Mouse (Mus musculus) kidney, postnatal 0 days (tissue): ENCODE results near the gene Nap1l1. TPM values are rescaled to one million over a fixed set of nuclear protein-coding genes. Genes with fewer than 3 reads are reported as not detected.
A peak's percentile ranks its signal among the peaks of the same experiment; 100 is the strongest.

Experiments used
- ATAC-seq: fragments of 200-750 bp; cut with Nextera tagmentation; replicated peaks from 2 replicates; pipeline ENCODE4 v1.8.0; 2017; ENCODE audit warnings: low read depth, moderate number of reproducible peaks, moderate TSS enrichment, moderate library complexity; ENCODE audit not compliant: low FRiP score
- DNase-seq: peaks from one replicate; pipeline ENCODE4 v3.0.0-alpha.2; 2016; ENCODE audit warnings: low spot score
- H3K27ac ChIP-seq: fragments of 300-500 bp; sonication (generic); 2 replicates; pipeline ENCODE4 v1.5.1; 2014; ENCODE audit warnings: mild to moderate bottlenecking
- H3K27me3 ChIP-seq: fragments of 300-500 bp; sonication (generic); 2 replicates; pipeline ENCODE4 v1.6.1; 2014; ENCODE audit warnings: low read length, mixed read lengths; ENCODE audit not compliant: insufficient read depth
- H3K36me3 ChIP-seq: fragments of 300-500 bp; sonication (generic); 2 replicates; pipeline ENCODE4 v1.6.1; 2014; ENCODE audit warnings: low read length, mixed read lengths; ENCODE audit not compliant: insufficient read depth
- H3K4me1 ChIP-seq: fragments of 300-500 bp; sonication (generic); replicated peaks from 2 replicates; pipeline ENCODE4 v1.6.1; 2014; ENCODE audit warnings: antibody characterized with exemption, low read length, mixed read lengths; ENCODE audit not compliant: insufficient read depth
- H3K4me2 ChIP-seq: fragments of 300-500 bp; sonication (generic); 2 replicates; pipeline ENCODE4 v1.6.1; 2014; ENCODE audit warnings: mild to moderate bottlenecking, low read length, moderate library complexity, mixed read lengths
- H3K4me3 ChIP-seq: fragments of 300-500 bp; sonication (generic); replicated peaks from 2 replicates; pipeline ENCODE4 v1.5.1; 2014; ENCODE audit warnings: low read depth, low read length
- H3K9ac ChIP-seq: fragments of 300-500 bp; sonication (generic); 2 replicates; pipeline ENCODE4 v1.6.1; 2014; ENCODE audit warnings: low read depth, low read length
- H3K9me3 ChIP-seq: fragments of 300-500 bp; sonication (generic); replicated peaks from 2 replicates; pipeline ENCODE4 v1.6.1; 2016; ENCODE audit warnings: low read length, inconsistent platforms, mixed read lengths
- CTCF ChIP-seq: IDR thresholded peaks from 2 replicates; pipeline ENCODE4 v1.5.1; 2016; ENCODE audit warnings: antibody characterized with exemption, low read depth, mild to moderate bottlenecking, moderate library complexity
- WGBS: fragments of 180-500 bp; shearing (Covaris S2); extraction: QIAGEN DNeasy Blood & Tissue Kit; methylation state at CpG from one replicate; pipeline ENCODE4 v1.1.7; 2014; 5-methylcytosine and 5-hydroxymethylcytosine counted together
- polyA plus RNA-seq: library from polyadenylated mRNA; unstranded; fragments of >200 nt; fragmentation: Nextera tagmentation; extraction: Ambion mirVana; gene quantifications from 2 replicates; pipeline ENCODE4 v1.2.1, GENCODE M21; 2015

Gene Nap1l1
- polyA plus RNA-seq, 1 experiment from 2014 or later: 171 TPM

GRCm38 (mm10) chr10:111510798-111511197 is 37.8 kb downstream of the Nap1l1 start:
- Histone ChIP-seq H3K4me1 (peaks cover 17% of the 10 kb centered on the region), H3K9ac (no peak overlapping the region), H3K27me3 (no peaks in the 10 kb centered on the region), H3K27ac (peak overlapping the region; percentile 3; the same call in 1 of the 2 replicates), H3K4me2 (no peak overlapping the region), H3K9me3 (no peaks in the 10 kb centered on the region), H3K36me3 (no peaks in the 10 kb centered on the region), H3K4me3 (no peak overlapping the region)
- TF ChIP-seq CTCF: no peak
- 24% methylated on average over 7 of the region's 7 CpGs for WGBS
- DNase-seq: peak; percentile 54
- no peak for ATAC-seq

- Histone ChIP-seq H3K4me1 (peaks cover 21% of the 10 kb centered on the region), H3K4me2 (no peak overlapping the region), H3K27ac (no peak overlapping the region), H3K9ac (no peak overlapping the region), H3K36me3 (no peaks in the 10 kb centered on the region), H3K27me3 (no peaks in the 10 kb centered on the region), H3K9me3 (no peaks in the 10 kb centered on the region), H3K4me3 (no peak overlapping the region)
- no peak for ATAC-seq
- no peak for TF ChIP-seq CTCF
- 71% methylated on average over 10 of the region's 10 CpGs for WGBS
- DNase-seq: no peak
Measured at GRCm38 (mm10) chr10:111512036-111512568, 39.1 kb downstream of the Nap1l1 start.

GRCm38 (mm10) chr10:111514282-111514885 is 41.4 kb downstream of the Nap1l1 start:
- no peak for TF ChIP-seq CTCF
- ATAC-seq (no peak), DNase-seq (no peak)
- Histone ChIP-seq H3K9ac (no peak overlapping the region), H3K27me3 (no peaks in the 10 kb centered on the region), H3K9me3 (no peaks in the 10 kb centered on the region), H3K36me3 (no peaks in the 10 kb centered on the region), H3K4me3 (no peak overlapping the region), H3K4me1 (peaks cover 18% of the 10 kb centered on the region), H3K4me2 (no peak overlapping the region), H3K27ac (no peak overlapping the region)
- WGBS: 93% methylated on average over 5 of the region's 5 CpGs

- no peak for DNase-seq
Measured at GRCm38 (mm10) chr10:111515071-111516010, 42.3 kb downstream of the Nap1l1 start.

GRCm38 (mm10) chr10:111516172-111516588 is 43.2 kb downstream of the Nap1l1 start:
- 7% methylated on average over 13 of the region's 13 CpGs for WGBS
- Histone ChIP-seq H3K9ac (peak overlapping the region; percentile 10; the same call in 1 of the 2 replicates), H3K4me2 (peak overlapping the region; percentile 38), H3K27ac (no peak overlapping the region), H3K9me3 (no peaks in the 10 kb centered on the region), H3K27me3 (no peaks in the 10 kb centered on the region), H3K4me1 (peaks cover 11% of the 10 kb centered on the region), H3K4me3 (no peak overlapping the region), H3K36me3 (no peaks in the 10 kb centered on the region)
- no peak for TF ChIP-seq CTCF
- DNase-seq (peak; percentile 85), ATAC-seq (peak; percentile 71)

More at GRCm38 (mm10) chr10:111515071-111516010, 42.3 kb downstream of the Nap1l1 start:
- Histone ChIP-seq H3K9me3 (no peaks in the 10 kb centered on the region), H3K9ac (no peak overlapping the region), H3K27me3 (no peaks in the 10 kb centered on the region), H3K36me3 (no peaks in the 10 kb centered on the region), H3K4me1 (peaks cover 14% of the 10 kb centered on the region), H3K4me2 (no peak overlapping the region), H3K4me3 (no peak overlapping the region), H3K27ac (no peak overlapping the region)
- TF ChIP-seq CTCF: no peak
- no peak for ATAC-seq
- WGBS: 73% methylated on average over 17 of the region's 17 CpGs

- DNase-seq (no peak), ATAC-seq (no peak)
- Histone ChIP-seq H3K9ac (no peak overlapping the region), H3K4me3 (no peak overlapping the region), H3K4me2 (no peak overlapping the region), H3K27ac (no peak overlapping the region), H3K36me3 (no peaks in the 10 kb centered on the region), H3K9me3 (no peaks in the 10 kb centered on the region), H3K27me3 (no peaks in the 10 kb centered on the region), H3K4me1 (peaks cover 11% of the 10 kb centered on the region)
- 79% methylated on average over 8 of the region's 8 CpGs for WGBS
- no peak for TF ChIP-seq CTCF
Measured at GRCm38 (mm10) chr10:111516804-111517436, 43.9 kb downstream of the Nap1l1 start.
